Mouse (Mus musculus): ENCODE measurements at regions not wholly inside any gene's neighbourhood (a gene's known extent, or its start where the extent isn't known, plus 50 kb on each side); places are given as distances from the start of the nearest gene placed in this dataset.

DNA sequence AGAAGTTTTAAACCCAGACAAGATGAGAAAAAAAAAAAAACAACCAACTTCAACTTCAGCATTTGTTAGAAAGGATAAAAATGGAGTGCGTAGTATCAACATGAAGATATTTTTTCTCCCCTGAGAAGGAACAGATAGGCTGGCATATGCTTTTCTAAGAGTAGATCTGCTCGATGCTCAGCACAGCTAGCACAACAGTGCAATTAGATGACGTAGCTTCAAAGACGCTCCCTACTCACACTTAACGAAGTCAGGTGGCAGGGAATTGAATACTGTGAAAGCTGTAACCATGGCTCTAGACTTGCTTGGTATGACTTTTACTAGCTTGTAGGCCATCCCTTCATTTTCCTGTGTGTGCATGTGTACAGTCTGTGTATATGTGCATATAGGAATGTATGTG is 299.5 kb downstream of the Tmem182 start:
- DNase-seq = no peak

GRCm38 (mm10) chr1:41121636-41122175 is 316.3 kb downstream of the Tmem182 start:
- no peak for DNase-seq

DNA sequence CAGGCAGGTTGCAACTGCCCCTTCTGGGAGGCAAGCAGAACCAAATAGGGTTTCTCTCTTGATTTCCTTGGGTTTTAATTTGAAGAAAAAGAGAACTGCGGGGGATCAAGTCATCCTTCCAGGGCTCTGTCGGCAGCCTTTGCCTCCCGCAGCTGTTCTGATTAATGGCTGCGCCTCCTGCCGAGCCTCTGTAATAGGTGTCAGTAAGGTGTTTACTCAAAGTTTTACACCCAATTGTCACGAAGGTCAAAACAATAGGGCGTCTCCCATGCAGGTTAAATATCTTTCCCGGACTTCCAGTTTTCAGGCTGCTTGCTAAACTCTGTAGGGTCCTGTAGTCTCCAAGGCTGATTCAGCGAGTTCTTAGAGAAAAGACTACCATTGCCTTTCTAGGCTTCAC is 326.0 kb downstream of the Tmem182 start:
- no peak for DNase-seq

GRCm38 (mm10) chr1:41133143-41133542 is 327.7 kb downstream of the Tmem182 start:
- DNase-seq = no peak

- no peak for DNase-seq
Observed at GRCm38 (mm10) chr1:41133946-41134345, 328.5 kb downstream of the Tmem182 start.

GRCm38 (mm10) chr1:41139725-41140124 is 334.3 kb downstream of the Tmem182 start:
- no peak for DNase-seq

DNA sequence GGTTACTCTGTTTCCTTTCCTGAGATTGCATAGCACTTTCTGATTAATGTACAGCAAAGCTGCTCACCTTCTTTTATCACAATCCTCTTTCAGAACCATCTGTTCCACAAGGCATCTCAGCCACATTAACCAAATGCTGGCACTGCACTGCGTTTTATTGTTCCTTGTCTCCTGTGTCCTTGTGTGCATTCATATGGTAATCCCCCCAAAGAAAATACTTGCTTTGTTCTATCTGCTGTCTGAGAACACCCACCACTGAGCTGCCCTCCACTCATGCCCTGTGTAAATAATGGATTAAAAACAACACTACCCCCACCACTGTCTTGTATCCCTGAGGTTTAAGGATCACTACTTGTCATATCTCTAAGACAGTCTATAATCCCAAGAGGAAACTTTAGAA is 335.1 kb downstream of the Tmem182 start:
- no peak for DNase-seq

DNA sequence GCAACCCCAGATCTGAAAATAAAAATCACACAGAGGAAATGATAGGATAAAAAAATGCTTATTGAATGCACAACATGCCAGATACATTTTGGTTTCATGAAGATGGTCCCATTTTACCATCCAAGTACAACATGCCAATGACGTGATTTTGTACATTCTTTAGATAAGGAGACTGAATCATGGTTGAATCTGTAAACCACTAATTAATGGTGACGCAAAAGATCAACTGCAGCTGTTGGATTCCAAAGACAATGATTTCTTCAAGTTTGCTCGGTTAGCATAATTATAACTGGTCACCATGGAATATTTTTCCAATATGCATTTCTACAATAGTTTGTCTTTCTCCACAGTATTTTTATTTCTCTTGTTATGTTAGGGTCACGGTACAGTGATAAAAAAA is 336.6 kb downstream of the Tmem182 start:
- DNase-seq = no peak

DNA sequence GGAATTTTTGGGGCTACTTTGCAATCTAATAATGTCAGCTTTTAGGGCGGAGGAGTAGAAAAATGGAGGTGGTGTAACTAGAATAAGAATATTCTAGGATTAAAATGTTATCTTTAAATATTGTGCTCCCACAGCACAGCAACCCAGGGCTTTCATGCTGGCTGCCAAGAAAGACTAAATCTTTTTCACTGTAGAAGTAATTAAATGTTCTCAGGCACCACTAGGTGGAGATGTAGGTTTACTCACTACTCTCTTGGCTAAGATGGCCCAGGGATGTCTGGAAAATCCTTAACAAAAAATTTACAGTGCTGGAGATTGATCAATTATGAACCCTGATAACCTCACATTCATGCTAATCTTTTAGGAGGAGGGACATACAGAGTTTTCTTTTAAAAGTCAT is 347.1 kb downstream of the Tmem182 start:
- no peak for DNase-seq

- DNase-seq = no peak
Observed at GRCm38 (mm10) chr1:41153174-41153999, 348.0 kb downstream of the Tmem182 start.

- no peak for DNase-seq
Observed at GRCm38 (mm10) chr1:41154198-41154597, 348.8 kb downstream of the Tmem182 start.

DNA sequence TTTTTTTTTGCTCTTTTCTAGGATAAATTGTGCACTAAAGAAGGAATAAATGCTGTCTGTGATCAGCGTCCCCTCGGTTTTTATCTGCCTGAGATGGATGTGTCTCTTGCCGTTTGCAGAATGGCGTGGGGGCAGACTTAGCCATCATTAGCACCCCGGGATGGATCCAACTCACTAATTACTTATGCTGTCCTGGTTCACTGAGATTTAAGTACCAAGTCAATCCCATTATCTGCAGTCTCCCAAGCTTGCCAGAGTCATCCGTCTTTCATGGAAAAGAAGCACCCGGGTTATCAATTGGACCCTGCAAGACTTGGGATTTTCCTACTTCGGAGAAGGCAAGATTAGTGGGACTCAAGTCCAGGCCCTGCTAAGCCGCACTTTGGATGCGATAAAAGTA is 351.5 kb downstream of the Tmem182 start:
- DNase-seq = no peak

DNA sequence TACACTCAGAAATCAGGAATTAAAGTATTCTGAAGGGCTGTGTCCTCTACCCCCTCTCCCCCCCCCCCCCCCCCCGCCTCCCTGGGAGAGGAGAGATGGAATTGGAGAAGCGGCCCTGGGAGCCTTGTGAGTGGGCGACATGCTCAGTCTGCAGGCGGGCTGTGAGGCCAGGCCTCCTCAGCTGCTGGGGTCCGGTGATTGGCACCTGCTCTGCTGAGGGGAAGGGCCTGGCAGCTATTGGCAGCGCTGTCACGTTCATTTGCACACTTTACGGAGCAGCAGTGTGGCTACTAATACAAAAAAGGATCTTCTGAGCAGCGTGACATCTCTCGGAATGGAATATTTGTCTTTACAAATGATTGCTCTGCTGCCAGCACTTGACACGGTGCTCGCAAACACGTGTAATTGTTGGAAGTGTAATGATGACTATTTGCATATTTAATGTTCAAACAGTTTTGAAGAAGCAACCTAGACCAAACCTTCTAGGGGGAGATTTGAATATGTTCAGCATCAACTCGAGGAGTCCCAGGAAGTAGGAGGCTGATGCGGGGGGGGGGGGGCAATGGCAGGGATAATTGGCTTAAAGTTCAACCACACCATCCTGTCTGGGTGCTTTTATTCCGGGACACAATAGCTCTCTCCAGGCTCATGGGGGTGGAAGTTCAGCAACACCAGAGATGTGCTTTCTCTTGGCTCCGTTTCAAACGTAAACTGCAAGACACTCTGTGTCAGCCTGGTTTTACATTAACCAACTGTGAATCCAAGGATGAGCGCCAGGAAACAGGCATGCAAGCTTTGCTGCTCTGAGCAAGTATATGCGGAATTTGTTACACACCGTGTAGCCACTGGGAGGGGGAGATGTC is 352.5 kb downstream of the Tmem182 start:
- no peak for DNase-seq

DNA sequence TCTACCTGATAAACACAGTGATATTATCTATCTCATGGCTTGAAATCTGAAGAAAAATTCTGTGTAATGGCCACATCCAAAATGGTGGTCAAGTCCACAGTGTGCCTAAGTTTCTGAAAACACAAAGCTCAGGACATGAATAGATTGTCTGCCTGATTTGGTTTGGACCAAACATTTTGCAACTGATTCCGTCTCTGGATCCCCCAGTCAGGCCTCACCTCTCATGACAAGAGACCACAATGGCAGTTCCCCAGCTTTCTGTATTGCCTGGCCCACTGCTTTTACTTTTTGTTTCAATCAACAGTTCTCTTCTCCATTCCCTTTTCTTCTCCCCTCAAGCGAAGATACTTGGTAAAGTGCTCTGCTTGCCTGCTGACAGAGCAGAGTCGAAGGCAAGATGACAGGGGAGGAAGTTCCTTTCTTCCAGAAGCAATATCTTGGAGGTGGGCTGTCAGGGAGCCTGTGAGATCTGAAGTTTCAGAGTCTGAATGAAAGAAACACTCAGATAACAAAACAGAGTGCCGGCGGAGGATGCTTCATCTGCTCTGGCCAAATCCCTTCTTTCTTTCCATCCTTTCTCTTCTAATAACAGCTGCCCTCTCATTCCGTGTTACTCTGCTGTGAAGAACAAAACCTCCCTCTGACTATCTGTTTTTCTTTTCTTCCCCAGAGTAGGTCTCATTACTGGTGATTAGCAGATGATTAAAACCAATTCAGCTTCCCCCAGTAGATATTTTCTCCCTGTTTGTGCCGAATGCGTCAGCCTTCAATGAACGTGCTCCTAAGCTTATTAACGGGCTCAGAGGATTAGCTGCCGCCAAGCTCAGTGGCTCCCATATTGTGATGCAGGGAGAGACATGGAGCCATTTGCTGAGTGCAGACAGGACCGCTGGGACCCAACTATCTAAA is 360.7 kb downstream of the Tmem182 start:
- no peak for DNase-seq

DNA sequence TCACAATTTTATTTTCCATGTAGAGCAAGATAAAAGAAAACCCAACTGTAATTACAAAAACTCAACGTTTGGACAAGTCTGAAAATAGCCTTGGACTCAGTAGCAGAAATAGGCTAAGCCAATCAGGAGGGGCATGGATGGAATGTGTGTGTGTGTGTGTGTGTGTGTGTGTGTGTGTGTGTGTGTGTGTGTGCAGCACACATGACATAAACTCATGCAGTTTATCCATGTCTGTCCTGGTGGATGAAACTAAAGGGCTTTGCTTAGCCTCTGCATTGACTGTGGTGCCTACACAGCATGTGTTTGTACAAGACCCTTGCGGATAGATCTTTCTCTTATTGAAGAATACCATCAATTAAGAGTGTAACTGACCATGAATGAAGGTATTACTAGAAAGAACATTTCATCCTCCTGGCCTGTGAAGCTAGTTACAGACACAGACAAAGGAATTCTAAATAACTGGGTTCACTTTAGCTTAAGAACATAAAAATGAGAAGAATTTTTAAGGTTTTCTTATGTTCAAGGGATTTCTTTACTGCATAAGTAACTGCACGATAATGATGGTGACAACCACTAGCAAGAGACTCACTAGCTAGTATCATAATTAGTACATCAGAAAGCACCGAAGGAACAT is 361.5 kb downstream of the Tmem182 start:
- DNase-seq = no peak

- DNase-seq = no peak
Observed at GRCm38 (mm10) chr1:41186991-41187390, 381.6 kb downstream of the Tmem182 start.

GRCm38 (mm10) chr1:41212876-41213275 is 407.5 kb downstream of the Tmem182 start:
- peak; percentile 14 for DNase-seq

- no peak for DNase-seq
Observed at GRCm38 (mm10) chr1:41225851-41226250, 420.4 kb downstream of the Tmem182 start.

GRCm38 (mm10) chr1:41235335-41235734 is 429.9 kb downstream of the Tmem182 start:
- DNase-seq = no peak

GRCm38 (mm10) chr1:41243000-41243399 is 437.6 kb downstream of the Tmem182 start:
- no peak for DNase-seq

DNA sequence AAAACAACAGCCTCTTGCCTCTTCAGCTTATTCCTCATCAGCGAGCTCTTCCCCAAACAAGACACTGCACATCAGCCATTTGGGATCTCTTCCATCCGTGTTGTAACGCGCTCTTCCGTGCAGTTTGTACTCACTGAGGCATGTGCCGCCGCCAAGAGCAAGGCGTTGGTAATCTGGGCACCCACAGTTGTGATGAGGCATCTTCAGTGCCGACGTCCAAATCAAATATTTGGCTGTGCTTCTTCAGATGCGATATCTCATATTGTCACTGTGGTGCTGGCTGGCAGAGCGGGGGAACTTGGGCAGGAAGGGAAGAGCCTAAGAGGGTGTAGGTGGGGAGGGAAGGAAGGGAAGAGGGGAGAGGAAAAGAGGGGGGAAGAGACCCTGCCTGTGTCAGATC is 439.2 kb downstream of the Tmem182 start:
- DNase-seq = no peak

Data from adrenal gland, adult 2 months (tissue).